Mouse (Mus musculus): ENCODE data around the gene Parn. TPM values are rescaled to one million over a fixed set of nuclear protein-coding genes. Genes with fewer than 3 reads are reported as not detected.

The Parn gene
- 101 TPM for polyA plus RNA-seq (2014; fragmentation: Illumina TruSeq; extraction: RNeasy Lipid Tissue Mini Kit (QIAGEN cat#74804))

GRCm38 (mm10) chr16:13667878-13668343 lies at the start of gene Parn:
Parn (minus strand) TSS chr16:13668170.

GRCm38 (mm10) chr16:13671685-13672385 lies 3.9 kb upstream of the Parn start, which contains the start of the genes Bfar and 3110001I22Rik:
Bfar (plus strand) TSS chr16:13671858.
3110001I22Rik (plus strand) TSS chr16:13671929.

Other genes starting within 250 kb of the Parn start
- 38.6 TPM for gene Bfar, start 3.7 kb upstream of the Parn start, polyA plus RNA-seq (2014; fragmentation: Illumina TruSeq; extraction: RNeasy Lipid Tissue Mini Kit (QIAGEN cat#74804))
- 21.0 TPM for gene 3110001I22Rik, start 3.8 kb upstream of the Parn start, polyA plus RNA-seq (2014; fragmentation: Illumina TruSeq; extraction: RNeasy Lipid Tissue Mini Kit (QIAGEN cat#74804))
- not detected for gene Pla2g10, start 62.8 kb upstream of the Parn start, polyA plus RNA-seq (2014; fragmentation: Illumina TruSeq; extraction: RNeasy Lipid Tissue Mini Kit (QIAGEN cat#74804))
- gene Rrn3, start 112.5 kb upstream of the Parn start, polyA plus RNA-seq (2014; fragmentation: Illumina TruSeq; extraction: RNeasy Lipid Tissue Mini Kit (QIAGEN cat#74804)): 63.0 TPM
- gene Ntan1, start 150.7 kb upstream of the Parn start, polyA plus RNA-seq (2014; fragmentation: Illumina TruSeq; extraction: RNeasy Lipid Tissue Mini Kit (QIAGEN cat#74804)): 113 TPM
- gene Pdxdc1, start 235.0 kb upstream of the Parn start, polyA plus RNA-seq (2014; fragmentation: Illumina TruSeq; extraction: RNeasy Lipid Tissue Mini Kit (QIAGEN cat#74804)): 132 TPM
- gene Mpv17l, start 235.0 kb upstream of the Parn start, polyA plus RNA-seq (2014; fragmentation: Illumina TruSeq; extraction: RNeasy Lipid Tissue Mini Kit (QIAGEN cat#74804)): 22.3 TPM